Mouse (Mus musculus) intestine, embryonic 16.5 days (tissue): ENCODE data around the gene Serpinb9. TPM values are rescaled to one million over a fixed set of nuclear protein-coding genes. Genes with fewer than 3 reads are reported as not detected.

Experiments
- ATAC-seq: fragments of 200-750 bp; cut with Nextera tagmentation; 2 replicates; pipeline ENCODE4 v1.8.0; 2017; ENCODE audit warnings: moderate TSS enrichment, moderate library complexity
- H3K27ac ChIP-seq: fragments of 300-500 bp; sonication (generic); 2 replicates; pipeline ENCODE4 v1.5.1; 2014; ENCODE audit warnings: mild to moderate bottlenecking, low read length
- H3K27me3 ChIP-seq: fragments of 300-500 bp; sonication (generic); replicated peaks from 2 replicates; pipeline ENCODE4 v1.6.1; 2014; ENCODE audit warnings: low read length, control low read depth, mixed read lengths; ENCODE audit not compliant: control insufficient read depth, insufficient read depth
- H3K36me3 ChIP-seq: fragments of 300-500 bp; sonication (generic); 2 replicates; pipeline ENCODE4 v1.6.1; 2014; ENCODE audit warnings: low read length, control low read depth; ENCODE audit not compliant: control insufficient read depth, insufficient read depth
- H3K4me1 ChIP-seq: fragments of 300-500 bp; sonication (generic); 2 replicates; pipeline ENCODE4 v1.6.1; 2014; ENCODE audit warnings: low read length, control low read depth, mixed read lengths; ENCODE audit not compliant: control insufficient read depth, insufficient read depth
- H3K4me2 ChIP-seq: fragments of 300-500 bp; sonication (generic); 2 replicates; pipeline ENCODE4 v1.6.1; 2014; ENCODE audit warnings: low read depth, low read length, control low read depth
- H3K4me3 ChIP-seq: fragments of 300-500 bp; sonication (generic); 2 replicates; pipeline ENCODE4 v1.5.1; 2014; ENCODE audit warnings: mild to moderate bottlenecking, low read length
- H3K9ac ChIP-seq: fragments of 300-500 bp; sonication (generic); 2 replicates; pipeline ENCODE4 v1.6.1; 2014; ENCODE audit warnings: low read depth, low read length
- H3K9me3 ChIP-seq: fragments of 300-500 bp; sonication (generic); 2 replicates; pipeline ENCODE4 v1.6.1; 2016; ENCODE audit warnings: low read length, control low read depth; ENCODE audit not compliant: control insufficient read depth
- WGBS: fragments of 180-500 bp; shearing (Covaris S2); extraction: QIAGEN DNeasy Blood & Tissue Kit; methylation state at CpG from one replicate; pipeline ENCODE4 v1.1.7; 2014; 5-methylcytosine and 5-hydroxymethylcytosine counted together
- polyA plus RNA-seq: library from polyadenylated mRNA; unstranded; fragments of >200 nt; fragmentation: Nextera tagmentation; extraction: Ambion mirVana; gene quantifications from 2 replicates; pipeline ENCODE4 v1.2.1, GENCODE M21; 2015

Serpinb9 gene
- polyA plus RNA-seq, 1 experiment from 2014 or later, result 7.4 TPM

DNA sequence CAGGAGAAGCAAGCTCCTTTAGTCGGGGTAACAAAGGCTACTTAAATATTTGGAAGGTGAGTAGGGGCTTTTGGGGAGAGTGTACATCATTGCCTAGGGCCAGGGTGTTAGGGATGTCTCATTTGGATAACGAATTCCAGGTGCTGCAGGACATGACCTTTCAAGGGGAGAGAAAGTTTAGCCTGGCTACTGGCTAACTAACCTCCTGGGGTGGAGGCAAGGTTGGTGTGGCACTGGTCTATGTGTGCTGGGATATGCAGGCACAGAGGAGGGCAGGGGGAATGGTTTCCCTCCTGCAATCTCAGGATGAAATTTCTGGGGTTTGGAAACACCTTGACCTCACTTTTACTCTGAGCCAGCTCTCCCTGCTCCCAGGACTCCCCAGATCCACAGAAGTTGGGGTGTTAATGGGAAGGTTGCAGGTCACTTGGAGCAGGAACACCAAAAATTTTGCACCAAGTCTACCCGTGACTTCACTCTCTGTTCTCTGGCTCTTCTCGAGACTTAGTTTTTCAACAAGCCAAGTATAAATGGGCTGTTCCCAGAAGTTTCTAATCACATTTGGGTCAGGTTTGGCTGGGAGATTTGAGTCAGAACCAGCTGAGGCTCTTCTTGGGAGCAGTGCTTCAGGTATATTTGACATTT is 33.9 kb upstream of the Serpinb9 start:
- Histone ChIP-seq H3K27ac (no peak overlapping the region), H3K36me3 (no peaks in the 10 kb centered on the region), H3K4me1 (peaks cover 7% of the 10 kb centered on the region), H3K4me2 (no peak overlapping the region), H3K9me3 (no peaks in the 10 kb centered on the region), H3K27me3 (no peaks in the 10 kb centered on the region), H3K4me3 (no peak overlapping the region), H3K9ac (no peak overlapping the region)
- ATAC-seq, result peak; percentile 61; the same call in 1 of the 2 replicates
- whole genome bisulfite sequencing, result 73% methylated on average over 4 of the region's 4 CpGs

DNA sequence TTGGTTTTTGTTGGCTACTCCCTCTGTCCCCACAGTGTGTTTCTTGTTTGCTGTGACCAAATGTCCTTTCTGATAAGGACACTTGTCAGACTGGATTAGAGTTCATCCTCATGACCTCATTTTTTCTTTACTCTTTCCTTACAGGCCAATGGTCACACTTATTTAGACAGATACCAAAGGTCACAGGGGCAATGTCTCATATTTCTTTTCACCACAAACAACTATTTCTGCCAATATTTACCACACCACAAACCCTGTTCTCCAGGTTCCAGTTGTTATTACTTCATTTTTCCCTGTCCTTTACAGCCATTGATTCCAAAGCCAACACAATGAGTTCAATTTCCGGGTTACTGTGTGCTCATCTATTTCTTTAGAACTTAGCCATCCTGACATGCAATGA is 33.4 kb upstream of the Serpinb9 start:
- no peak for ATAC-seq
- no peak overlapping the region for H3K4me3 ChIP-seq
- no peaks in the 10 kb centered on the region for H3K9me3 ChIP-seq
- 76% methylated on average over 1 of the region's 1 CpGs for WGBS
- no peak overlapping the region for H3K4me2 ChIP-seq
- H3K27ac ChIP-seq, result no peak overlapping the region
- no peaks in the 10 kb centered on the region for H3K36me3 ChIP-seq
- H3K4me1 ChIP-seq, result peaks cover 4% of the 10 kb centered on the region; the same call in 1 of the 2 replicates
- no peaks in the 10 kb centered on the region for H3K27me3 ChIP-seq
- H3K9ac ChIP-seq, result no peak overlapping the region

DNA sequence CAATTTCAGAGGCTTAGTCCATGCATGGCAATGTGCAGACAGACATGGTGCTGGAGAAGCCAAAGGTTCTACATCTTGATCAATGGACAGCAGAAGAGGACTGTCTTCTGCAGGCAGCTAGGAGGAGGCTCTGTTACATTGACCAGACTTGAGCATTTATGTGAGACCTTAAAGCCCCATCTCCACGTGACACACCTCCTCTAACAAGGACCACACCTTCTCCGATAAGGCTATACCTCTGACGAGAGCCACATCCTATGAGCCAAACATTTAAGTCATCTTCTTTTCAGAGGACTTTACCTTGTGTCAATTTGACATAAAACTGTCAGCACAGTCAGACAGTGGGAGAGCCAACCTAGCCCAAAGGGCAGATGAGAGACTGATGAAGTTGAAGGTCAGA is 32.3 kb upstream of the Serpinb9 start:
- H3K4me2 ChIP-seq, result no peak overlapping the region
- H3K4me1 ChIP-seq, result no peaks in the 10 kb centered on the region
- H3K27ac ChIP-seq, result no peak overlapping the region
- no peaks in the 10 kb centered on the region for H3K36me3 ChIP-seq
- no peak overlapping the region for H3K9ac ChIP-seq
- no peaks in the 10 kb centered on the region for H3K27me3 ChIP-seq
- no peak overlapping the region for H3K4me3 ChIP-seq
- H3K9me3 ChIP-seq, result no peaks in the 10 kb centered on the region
- 87% methylated on average over 3 of the region's 3 CpGs for whole genome bisulfite sequencing
- ATAC-seq, result no peak

DNA sequence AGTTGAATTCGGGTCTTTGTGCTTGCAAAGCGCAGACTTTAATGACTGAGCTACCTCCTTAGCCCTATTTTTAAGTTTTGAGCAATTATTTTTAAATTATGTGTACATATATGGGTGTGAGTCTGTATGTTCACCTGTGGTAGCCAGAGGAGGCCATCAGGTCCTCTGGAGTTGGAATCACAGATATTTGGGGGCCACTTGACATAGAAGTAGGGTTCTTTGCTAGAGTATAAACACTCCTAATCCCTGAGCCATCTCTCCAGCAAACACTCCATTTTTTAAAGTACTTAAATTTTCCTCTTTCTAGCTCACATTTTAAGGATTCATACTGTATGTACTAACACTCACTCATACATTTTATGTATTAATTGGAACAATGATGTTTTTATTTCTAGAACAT is 28.8 kb upstream of the Serpinb9 start:
- Histone ChIP-seq H3K36me3 (no peaks in the 10 kb centered on the region), H3K4me1 (no peaks in the 10 kb centered on the region), H3K27me3 (no peaks in the 10 kb centered on the region), H3K4me3 (no peak overlapping the region), H3K9me3 (no peaks in the 10 kb centered on the region), H3K4me2 (no peak overlapping the region), H3K9ac (no peak overlapping the region), H3K27ac (no peak overlapping the region)
- no peak for ATAC-seq
- 92% methylated on average over 2 of the region's 2 CpGs for WGBS

DNA sequence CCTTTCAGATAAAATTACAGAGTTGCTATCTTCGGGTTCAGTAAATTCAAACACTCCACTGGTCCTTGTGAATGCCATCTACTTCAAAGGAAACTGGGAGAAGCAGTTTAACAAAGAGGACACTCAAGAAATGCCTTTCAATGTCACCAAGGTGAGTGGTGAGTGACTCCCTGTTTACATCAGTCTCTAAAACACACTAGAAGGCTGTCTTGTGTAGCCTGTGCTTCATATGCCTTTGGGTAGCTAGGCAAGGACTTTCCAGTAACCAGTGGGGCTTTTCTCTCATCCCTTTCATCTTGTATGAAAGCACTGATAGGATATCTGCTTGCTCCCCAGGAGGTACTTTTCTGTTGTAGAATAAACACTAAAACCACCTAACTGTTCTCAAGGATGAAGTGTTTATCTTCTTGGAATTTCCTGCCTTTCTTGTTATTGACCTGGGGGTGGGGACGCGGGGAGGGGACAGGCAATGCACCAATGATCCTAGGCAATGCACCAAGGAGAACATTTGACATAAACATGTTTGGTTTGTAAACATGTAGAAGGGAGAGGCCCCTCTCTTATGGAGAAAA is 28.1 kb upstream of the Serpinb9 start:
- Histone ChIP-seq H3K4me3 (no peak overlapping the region), H3K9ac (no peak overlapping the region), H3K9me3 (no peaks in the 10 kb centered on the region), H3K4me2 (no peak overlapping the region), H3K36me3 (no peaks in the 10 kb centered on the region), H3K27me3 (no peaks in the 10 kb centered on the region), H3K4me1 (no peaks in the 10 kb centered on the region), H3K27ac (no peak overlapping the region)
- 38% methylated on average over 3 of the region's 3 CpGs for WGBS
- no peak for ATAC-seq

DNA sequence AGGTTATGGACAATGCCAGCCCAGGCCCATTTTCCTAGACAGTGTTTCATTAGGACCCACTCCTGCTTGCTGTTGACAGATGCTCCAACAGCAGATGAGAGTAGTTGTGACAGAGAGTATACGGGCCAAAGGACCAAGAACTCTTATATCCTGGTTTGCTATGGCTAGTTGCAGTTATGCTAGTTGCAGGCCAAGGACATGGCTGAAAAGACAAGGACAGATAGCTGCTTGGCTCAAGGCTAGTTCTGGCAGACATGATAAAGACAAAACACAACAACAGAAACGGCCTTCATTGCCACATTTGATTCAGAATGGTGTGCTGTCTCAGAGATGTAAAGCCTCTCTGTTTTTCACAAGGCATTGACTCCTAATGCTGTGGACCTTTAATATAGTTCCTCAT is 27.3 kb upstream of the Serpinb9 start:
- no peak overlapping the region for H3K4me2 ChIP-seq
- H3K9me3 ChIP-seq, result no peaks in the 10 kb centered on the region
- WGBS, result 73% methylated on average over 2 of the region's 2 CpGs
- no peak overlapping the region for H3K27ac ChIP-seq
- H3K4me1 ChIP-seq, result no peaks in the 10 kb centered on the region
- no peaks in the 10 kb centered on the region for H3K36me3 ChIP-seq
- ATAC-seq, result no peak
- H3K27me3 ChIP-seq, result no peaks in the 10 kb centered on the region
- H3K4me3 ChIP-seq, result no peak overlapping the region
- H3K9ac ChIP-seq, result no peak overlapping the region

DNA sequence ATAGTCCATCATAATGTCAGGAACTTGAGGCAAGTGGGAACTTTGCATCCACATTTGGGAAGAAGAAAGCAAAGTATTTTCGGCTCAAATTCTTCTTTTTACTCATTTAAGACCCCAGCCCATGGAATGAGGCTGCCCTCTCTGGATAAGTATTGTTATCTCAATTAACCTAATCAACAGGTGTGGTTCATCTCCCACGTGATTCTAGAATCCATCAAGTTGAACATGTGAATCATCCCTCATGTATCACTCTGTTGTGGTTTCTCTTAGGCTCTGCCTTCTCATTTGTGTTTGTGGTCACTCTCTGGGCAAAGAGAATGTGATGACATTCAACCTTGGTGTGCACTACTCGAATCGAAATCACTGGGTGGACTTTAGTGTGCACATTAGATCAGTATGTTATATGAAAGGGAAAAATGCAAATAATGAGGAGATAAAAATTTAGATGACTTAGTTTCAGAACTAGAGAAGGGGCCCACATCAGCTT is 20.5 kb upstream of the Serpinb9 start:
- Histone ChIP-seq H3K4me2 (no peak overlapping the region), H3K36me3 (no peaks in the 10 kb centered on the region), H3K27me3 (no peaks in the 10 kb centered on the region), H3K4me3 (no peak overlapping the region), H3K9ac (no peak overlapping the region), H3K27ac (no peak overlapping the region), H3K4me1 (no peaks in the 10 kb centered on the region), H3K9me3 (no peaks in the 10 kb centered on the region)
- 82% methylated on average over 4 of the region's 4 CpGs for WGBS
- no peak for ATAC-seq

DNA sequence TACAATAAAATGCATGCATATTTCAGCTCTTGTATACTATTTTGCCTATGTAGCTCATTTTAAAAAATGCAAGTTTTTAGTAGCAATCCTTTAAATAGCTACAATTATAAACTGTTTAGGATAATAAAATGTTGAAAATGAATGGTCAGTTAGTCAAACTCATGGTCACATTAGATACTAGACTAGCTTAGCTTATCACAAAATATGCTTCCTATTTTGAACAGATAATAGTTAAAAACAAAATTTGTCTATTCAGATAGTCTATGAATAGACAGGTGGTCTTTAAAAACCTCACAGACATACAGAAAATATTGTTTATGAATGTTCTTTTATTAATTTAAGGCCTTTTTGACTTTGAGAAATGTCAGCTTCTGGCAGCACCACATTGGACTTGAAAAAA is 16.8 kb upstream of the Serpinb9 start:
- Histone ChIP-seq H3K4me3 (no peak overlapping the region), H3K27ac (no peak overlapping the region), H3K9ac (no peak overlapping the region), H3K4me1 (no peaks in the 10 kb centered on the region), H3K36me3 (no peaks in the 10 kb centered on the region), H3K27me3 (no peaks in the 10 kb centered on the region), H3K4me2 (no peak overlapping the region), H3K9me3 (no peaks in the 10 kb centered on the region)
- ATAC-seq, result no peak

DNA sequence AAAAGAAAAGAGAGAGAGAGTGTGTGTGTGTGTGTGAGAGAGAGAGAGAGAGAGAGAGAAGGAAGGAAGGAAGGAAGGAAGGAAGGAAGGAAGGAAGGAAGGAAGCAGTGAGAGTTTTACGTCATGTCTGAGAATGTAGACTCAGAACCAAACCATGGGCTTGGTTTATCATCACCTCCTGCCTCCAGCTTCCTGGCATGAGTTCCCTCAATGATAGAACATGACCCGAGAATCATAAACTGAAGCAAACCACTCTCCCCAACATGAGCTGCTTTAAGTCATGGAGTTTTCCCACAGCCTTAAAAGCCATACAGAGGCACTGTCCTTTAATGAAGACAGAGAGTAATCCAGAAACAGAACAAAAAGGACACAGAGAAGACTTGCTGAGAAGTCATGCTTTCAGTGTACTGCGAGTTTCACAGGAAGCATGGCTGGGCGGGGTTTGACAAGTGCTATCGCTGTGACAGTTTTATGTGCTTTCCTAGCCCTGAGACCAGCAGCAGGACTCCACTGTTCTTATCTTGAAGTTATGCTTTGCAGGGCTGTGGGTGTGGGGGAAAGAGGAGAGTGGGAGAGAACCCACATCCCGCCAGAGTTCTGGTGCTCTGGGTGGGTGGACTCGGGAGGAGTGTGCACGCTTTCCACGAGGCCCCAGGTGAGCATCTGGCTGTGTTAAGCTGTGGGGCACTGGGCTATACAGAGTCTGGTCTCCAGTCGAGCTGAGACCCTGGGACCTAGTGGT is 9.7 kb upstream of the Serpinb9 start:
- H3K27ac ChIP-seq, result no peak overlapping the region
- no peak overlapping the region for H3K9ac ChIP-seq
- 43% methylated on average over 10 of the region's 10 CpGs for WGBS

More for the DNA sequence above, 9.7 kb upstream of the Serpinb9 start:
- peak; percentile 93 for ATAC-seq
- no peaks in the 10 kb centered on the region for H3K27me3 ChIP-seq
- 0 out of 2 replicates have a peak, but pooled peaks cover 5% of the 10 kb centered on the region for H3K4me1 ChIP-seq
- H3K4me2 ChIP-seq, result no peak overlapping the region
- no peaks in the 10 kb centered on the region for H3K9me3 ChIP-seq
- H3K4me3 ChIP-seq, result no peak overlapping the region
- H3K36me3 ChIP-seq, result no peaks in the 10 kb centered on the region
